ENCODE assay signal across 35 mouse cellular contexts in the genomic region with DNA sequence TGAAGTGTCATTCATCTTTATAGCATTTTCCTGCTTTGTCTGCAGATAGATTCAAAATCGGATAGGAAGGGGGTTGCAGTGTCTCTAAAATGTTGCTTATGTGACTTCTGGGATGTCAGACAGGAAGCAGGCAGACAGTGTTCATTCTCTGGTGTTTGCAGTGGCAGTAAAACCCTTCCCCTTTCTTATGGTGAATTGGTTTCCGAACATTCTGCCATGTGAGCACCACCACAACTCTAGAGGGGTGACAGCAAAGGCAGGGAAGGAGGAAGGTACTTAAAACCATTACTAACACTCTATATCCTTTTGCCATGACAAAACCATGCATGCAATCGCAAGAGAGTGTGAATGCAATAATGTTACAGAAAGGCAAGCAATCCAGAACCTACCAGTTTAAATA. TPM values are rescaled to one million over a fixed set of nuclear protein-coding genes. Genes with fewer than 3 reads are reported as not detected.
A peak's percentile ranks its signal among the peaks of the same experiment; 100 is the strongest.
DNase-seq lines count a peak whose midpoint lies in the region; ATAC-seq and TF ChIP-seq lines count a peak whose summit lies in the region.
"Had no signal": no experiment of that assay in that cellular context is flagged by ENCODE, and none has a peak within 500 bp of the region (broad histone marks: within the 10 kb centered on the region; RNA-seq: fewer than 3 reads in every experiment).

No protein-coding gene starts in this region.

- 67% methylated on average over 3 of the region's 3 CpGs for WGBS in kidney, adult 2 months
- 32% methylated on average over 3 of the region's 3 CpGs for WGBS in thymus, adult 2 months
- 69% methylated on average over 3 of the region's 3 CpGs for WGBS in intestine, embryonic 15.5 days
- WGBS in neural tube, embryonic 15.5 days: 81% methylated on average over 3 of the region's 3 CpGs

- peak overlapping the region; percentile 38; the same call in 1 of the 2 replicates for H3K27ac ChIP-seq in kidney, adult 2 months (ENCODE audit: insufficient read depth, low read depth, low read length)
- H3K27ac ChIP-seq in thymus, adult 2 months (ENCODE audit: control insufficient read depth, insufficient read depth, low read length): no peak overlapping the region
- H3K27ac ChIP-seq in intestine, embryonic 15.5 days: no peak overlapping the region
- no peak overlapping the region for H3K27ac ChIP-seq in neural tube, embryonic 15.5 days (replicated peaks)
- H3K27ac ChIP-seq: gastrocnemius, adult 2 months; heart, adult 2 months; heart, embryonic 13.5 days; hindbrain, embryonic 10.5 days; kidney, postnatal 0 days; liver, embryonic 14.5 days had no signal

- H3K4me1 ChIP-seq in kidney, adult 2 months (ENCODE audit: control insufficient read depth, insufficient read depth, low read length): no peaks in the 10 kb centered on the region
- peaks cover 4% of the 10 kb centered on the region for H3K4me1 ChIP-seq in thymus, adult 2 months (replicated peaks; ENCODE audit: control insufficient read depth, insufficient read depth, low read length)
- no peaks in the 10 kb centered on the region for H3K4me1 ChIP-seq in intestine, embryonic 15.5 days (replicated peaks)
- H3K4me1 ChIP-seq in neural tube, embryonic 15.5 days: no peaks in the 10 kb centered on the region
- H3K4me1 ChIP-seq: heart, embryonic 13.5 days; hindbrain, embryonic 10.5 days had no signal

- H3K9ac ChIP-seq in intestine, embryonic 15.5 days: no peak overlapping the region
- no peak overlapping the region for H3K9ac ChIP-seq in neural tube, embryonic 15.5 days (replicated peaks)
- H3K9ac ChIP-seq: heart, embryonic 13.5 days; liver, embryonic 14.5 days; lung, embryonic 14.5 days had no signal

- no peaks in the 10 kb centered on the region; the same call in 1 of the 2 replicates for H3K27me3 ChIP-seq in kidney, adult 2 months (replicated peaks; ENCODE audit: control insufficient read depth, insufficient read depth, low read length)
- no peaks in the 10 kb centered on the region for H3K27me3 ChIP-seq in thymus, adult 2 months (ENCODE audit: control insufficient read depth, insufficient read depth, low read length)
- H3K27me3 ChIP-seq in intestine, embryonic 15.5 days (replicated peaks): no peaks in the 10 kb centered on the region
- no peaks in the 10 kb centered on the region for H3K27me3 ChIP-seq in neural tube, embryonic 15.5 days (replicated peaks)
- H3K27me3 ChIP-seq: heart, embryonic 13.5 days had no signal

- DNase-seq in kidney, adult 2 months: no peak
- DNase-seq in kidney, postnatal 10 days: no peak
- DNase-seq in thymus, postnatal 14 days: peak; percentile 19
- no peak for DNase-seq in thymus, adult 2 months
- DNase-seq in cerebellum, adult 11-12 months: no peak
- DNase-seq: adrenal gland, postnatal 10 days; cerebellum, adult 18-20 months; cerebellum, postnatal 10 days; gastrocnemius, adult 2 months; gastrocnemius, postnatal 36 days; heart, adult 2 months; heart, postnatal 10 days; kidney, adult 8-10 months; liver; lung, embryonic 14.5 days; lung, postnatal 14 days; midbrain, embryonic 14.5 days had no signal

- TF ChIP-seq CTCF in kidney, adult 2 months (conservative IDR thresholded peaks at IDR 0.05; ENCODE audit: insufficient read depth, insufficient read length, low read depth, low read length): no peak
- no peak for TF ChIP-seq CTCF in thymus, adult 2 months (IDR thresholded peaks at IDR 0.05; ENCODE audit: borderline replicate concordance, control insufficient read depth, extremely low read depth, insufficient read depth, low read length, poor library complexity)

- H3K9me3 ChIP-seq in intestine, embryonic 15.5 days: no peaks in the 10 kb centered on the region
- no peaks in the 10 kb centered on the region for H3K9me3 ChIP-seq in neural tube, embryonic 15.5 days (replicated peaks)
- H3K9me3 ChIP-seq: heart, embryonic 13.5 days; hindbrain, embryonic 10.5 days had no signal

- ATAC-seq in megakaryocyte progenitor cell, adult 5-6 weeks (replicated peaks; ENCODE audit: poor library complexity): peak; percentile 85
- no peak for ATAC-seq in intestine, embryonic 15.5 days
- no peak for ATAC-seq in neural tube, embryonic 15.5 days (ENCODE audit: low FRiP score)
- ATAC-seq: forebrain, embryonic 16.5 days; hindbrain, embryonic 16.5 days had no signal

- no peak for TF ChIP-seq POLR2A in kidney, adult 2 months (IDR thresholded peaks at IDR 0.05; ENCODE audit: low read depth, low read length)
- TF ChIP-seq POLR2A in thymus, adult 2 months (IDR thresholded peaks at IDR 0.05; ENCODE audit: control insufficient read depth, extremely low read depth, insufficient read depth, low read length, poor library complexity): no peak

- no peak overlapping the region for H3K4me2 ChIP-seq in intestine, embryonic 15.5 days (replicated peaks)
- H3K4me2 ChIP-seq in neural tube, embryonic 15.5 days: no peak overlapping the region
- H3K4me2 ChIP-seq: heart, embryonic 13.5 days; lung, embryonic 14.5 days had no signal

- H3K4me3 ChIP-seq in kidney, adult 2 months (ENCODE audit: insufficient read depth, low read depth, low read length): no peak overlapping the region
- H3K4me3 ChIP-seq in thymus, adult 2 months (ENCODE audit: control insufficient read depth, insufficient read depth, low read length): no peak overlapping the region
- H3K4me3 ChIP-seq in intestine, embryonic 15.5 days (replicated peaks): no peak overlapping the region
- H3K4me3 ChIP-seq in neural tube, embryonic 15.5 days (replicated peaks): no peak overlapping the region
- H3K4me3 ChIP-seq: erythroblast, embryonic 14.5 days; gastrocnemius, adult 2 months; heart, adult 2 months; heart, embryonic 13.5 days; hindbrain, embryonic 10.5 days had no signal

- no peaks in the 10 kb centered on the region for H3K36me3 ChIP-seq in kidney, adult 2 months (ENCODE audit: control insufficient read depth, insufficient read depth, low read length)
- H3K36me3 ChIP-seq in thymus, adult 2 months (ENCODE audit: control insufficient read depth, insufficient read depth, low read length): no peaks in the 10 kb centered on the region
- H3K36me3 ChIP-seq in intestine, embryonic 15.5 days: no peaks in the 10 kb centered on the region
- no peaks in the 10 kb centered on the region for H3K36me3 ChIP-seq in neural tube, embryonic 15.5 days
- H3K36me3 ChIP-seq: G1E; heart, embryonic 13.5 days; hindbrain, embryonic 10.5 days had no signal

RNA-seq across cellular contexts. Expression of a gene that starts 1.4 kb away (rescaled TPM):
- 7.1 and 13.4 TPM in 2 replicates for polyA plus RNA-seq in kidney, adult 2 months (2012; rRNA removed)
- 0.07 TPM in 1 of 2 replicates, not detected in the other for polyA plus RNA-seq in thymus, adult 2 months (2012; rRNA removed)
- not detected in 2 replicates for total RNA-seq in megakaryocyte progenitor cell, adult 5-6 weeks (2015)
- not detected in 2 replicates for total RNA-seq in megakaryocyte progenitor cell, adult 5-6 weeks (2017)
- not detected in 2 replicates for polyA plus RNA-seq in intestine, embryonic 15.5 days (2015; fragmentation: Nextera tagmentation; extraction: Ambion mirVana)
- not detected in 2 replicates for polyA plus RNA-seq in neural tube, embryonic 15.5 days (2015; fragmentation: Nextera tagmentation; extraction: Ambion mirVana)
- total RNA-seq: adrenal gland, postnatal 10 days; G1E; gastrocnemius, adult 2 months; gastrocnemius, postnatal 36 days; heart, adult 2 months; heart, postnatal 10 days; left cerebral cortex, adult 18-20 months; left cerebral cortex, postnatal 14 days had no signal
- polyA plus RNA-seq: cortical plate, adult 2 months; erythroblast, embryonic 14.5 days; forebrain, embryonic 11.5 days; forebrain, embryonic 16.5 days; G1E; heart, adult 2 months; heart, embryonic 13.5 days; hindbrain, embryonic 10.5 days; hindbrain, embryonic 16.5 days; intestine, embryonic 14.5 days; large intestine, adult 2 months; liver, embryonic 14.5 days; lung, embryonic 14.5 days; midbrain, embryonic 14.5 days; neural tube, embryonic 11.5 days had no signal
